Mouse (Mus musculus): ENCODE data around the gene Tbc1d32.
"Not testable (repeated sequence)": the region's sequence is repeated elsewhere in the genome, so short reads cannot be mapped to it uniquely, and the experiment has no call there.

Gene Tbc1d32

GRCm38 (mm10) chr10:56228568-56229209 lies at the start of gene Tbc1d32:
Gene Tbc1d32, minus strand, starts transcription at chr10:56228689.
- peak; percentile 84 for DNase-seq (ENCODE audit: low read depth, low spot score)

GRCm38 (mm10) chr10:56227771-56228275 lies 666 bp downstream of the Tbc1d32 start:
- no peak for DNase-seq (ENCODE audit: low read depth, low spot score)

GRCm38 (mm10) chr10:56215797-56216196 lies 12.7 kb downstream of the Tbc1d32 start:
- no peak for DNase-seq (ENCODE audit: low read depth, low spot score)

- no peak for DNase-seq (ENCODE audit: low read depth, low spot score)
Observed at GRCm38 (mm10) chr10:56210343-56210742, 18.1 kb downstream of the Tbc1d32 start.

GRCm38 (mm10) chr10:56206802-56207404 lies 21.6 kb downstream of the Tbc1d32 start:
- DNase-seq (ENCODE audit: low read depth, low spot score), result no peak

GRCm38 (mm10) chr10:56204348-56204747 lies 24.1 kb downstream of the Tbc1d32 start:
- DNase-seq (ENCODE audit: low read depth, low spot score), result no peak

- no peak for DNase-seq (ENCODE audit: low read depth, low spot score)
Observed at GRCm38 (mm10) chr10:56199902-56200301, 28.6 kb downstream of the Tbc1d32 start.

- no peak for DNase-seq (ENCODE audit: low read depth, low spot score)
Observed at GRCm38 (mm10) chr10:56198691-56199090, 29.8 kb downstream of the Tbc1d32 start.

GRCm38 (mm10) chr10:56194310-56194709 lies 34.2 kb downstream of the Tbc1d32 start:
- DNase-seq (ENCODE audit: low read depth, low spot score), result no peak

GRCm38 (mm10) chr10:56181727-56182126 lies 46.8 kb downstream of the Tbc1d32 start:
- no peak for DNase-seq (ENCODE audit: low read depth, low spot score)

GRCm38 (mm10) chr10:56173184-56173583 lies 55.3 kb downstream of the Tbc1d32 start:
- no peak for DNase-seq (ENCODE audit: low read depth, low spot score)

GRCm38 (mm10) chr10:56167721-56168120 lies 60.8 kb downstream of the Tbc1d32 start:
- DNase-seq (ENCODE audit: low read depth, low spot score), result not testable (repeated sequence)

GRCm38 (mm10) chr10:56165758-56166157 lies 62.7 kb downstream of the Tbc1d32 start:
- DNase-seq (ENCODE audit: low read depth, low spot score), result no peak

- DNase-seq (ENCODE audit: low read depth, low spot score), result no peak
Observed at GRCm38 (mm10) chr10:56164411-56164810, 64.1 kb downstream of the Tbc1d32 start.

- DNase-seq (ENCODE audit: low read depth, low spot score), result no peak
Observed at GRCm38 (mm10) chr10:56158748-56159147, 69.7 kb downstream of the Tbc1d32 start.

GRCm38 (mm10) chr10:56158207-56158606 lies 70.3 kb downstream of the Tbc1d32 start:
- DNase-seq (ENCODE audit: low read depth, low spot score), result no peak

- DNase-seq (ENCODE audit: low read depth, low spot score), result no peak
Observed at GRCm38 (mm10) chr10:56156956-56157355, 71.5 kb downstream of the Tbc1d32 start.

- DNase-seq (ENCODE audit: low read depth, low spot score), result no peak
Observed at GRCm38 (mm10) chr10:56148920-56149319, 79.6 kb downstream of the Tbc1d32 start.

- DNase-seq (ENCODE audit: low read depth, low spot score), result no peak
Observed at GRCm38 (mm10) chr10:56137191-56137590, 91.3 kb downstream of the Tbc1d32 start.

- no peak for DNase-seq (ENCODE audit: low read depth, low spot score)
Observed at GRCm38 (mm10) chr10:56129642-56130041, 98.8 kb downstream of the Tbc1d32 start.

GRCm38 (mm10) chr10:56126972-56127371 lies 101.5 kb downstream of the Tbc1d32 start:
- no peak for DNase-seq (ENCODE audit: low read depth, low spot score)

GRCm38 (mm10) chr10:56115636-56116180 lies 112.8 kb downstream of the Tbc1d32 start:
- DNase-seq (ENCODE audit: low read depth, low spot score), result peak; percentile 12
